Mouse (Mus musculus) gastrocnemius, postnatal 36 days (tissue): ENCODE data around the gene Ndufa5. TPM values are rescaled to one million over a fixed set of nuclear protein-coding genes. Genes with fewer than 3 reads are reported as not detected.

ENCODE experiments used
- DNase-seq, 2 experiments: peaks; one replicate each; pipeline ENCODE4 v3.0.0; 2022
- intact Hi-C: fragments of 180-260 bp; cut with DNase I; formaldehyde crosslinking; loops from one replicate; pipeline ENCODE4 v1.15.1; 2025
- long read RNA-seq, 2 experiments: library from polyadenylated mRNA; stranded (forward); transcript quantifications; one replicate each; pipeline ENCODE4 v2.0.0; 2021
- total RNA-seq, 2 experiments: library from RNA; stranded (reverse); gene quantifications; 2 replicates each; pipeline ENCODE4 v1.2.3; 2021

The Ndufa5 gene
- 100 to 1,000 TPM; 587 to 626 TPM for total RNA-seq
- long read RNA-seq, experiment 1, transcript Ndufa5-202 (4 exons, 315 nt), result minor isoform, 188 of 1,977 reads
- long read RNA-seq, experiment 1, transcript Ndufa5-201 (5 exons, 875 nt), result major isoform, 1,376 of 1,977 reads
- long read RNA-seq, experiment 1, partial matches to known transcripts, result 375 of 1,977 reads
- long read RNA-seq, experiment 1, other reads (novel, unspliced or antisense), result 32 of 1,977 reads
- long read RNA-seq, experiment 2, transcript Ndufa5-202 (4 exons, 315 nt), result minor isoform, 149 of 2,429 reads
- long read RNA-seq, experiment 2, transcript Ndufa5-204 (5 exons, 453 nt), result minor isoform, 12 of 2,429 reads
- long read RNA-seq, experiment 2, transcript Ndufa5-201 (5 exons, 875 nt), result major isoform, 1,600 of 2,429 reads
- long read RNA-seq, experiment 2, partial matches to known transcripts, result 633 of 2,429 reads
- long read RNA-seq, experiment 2, other reads (novel, unspliced or antisense), result 34 of 2,429 reads

DNA sequence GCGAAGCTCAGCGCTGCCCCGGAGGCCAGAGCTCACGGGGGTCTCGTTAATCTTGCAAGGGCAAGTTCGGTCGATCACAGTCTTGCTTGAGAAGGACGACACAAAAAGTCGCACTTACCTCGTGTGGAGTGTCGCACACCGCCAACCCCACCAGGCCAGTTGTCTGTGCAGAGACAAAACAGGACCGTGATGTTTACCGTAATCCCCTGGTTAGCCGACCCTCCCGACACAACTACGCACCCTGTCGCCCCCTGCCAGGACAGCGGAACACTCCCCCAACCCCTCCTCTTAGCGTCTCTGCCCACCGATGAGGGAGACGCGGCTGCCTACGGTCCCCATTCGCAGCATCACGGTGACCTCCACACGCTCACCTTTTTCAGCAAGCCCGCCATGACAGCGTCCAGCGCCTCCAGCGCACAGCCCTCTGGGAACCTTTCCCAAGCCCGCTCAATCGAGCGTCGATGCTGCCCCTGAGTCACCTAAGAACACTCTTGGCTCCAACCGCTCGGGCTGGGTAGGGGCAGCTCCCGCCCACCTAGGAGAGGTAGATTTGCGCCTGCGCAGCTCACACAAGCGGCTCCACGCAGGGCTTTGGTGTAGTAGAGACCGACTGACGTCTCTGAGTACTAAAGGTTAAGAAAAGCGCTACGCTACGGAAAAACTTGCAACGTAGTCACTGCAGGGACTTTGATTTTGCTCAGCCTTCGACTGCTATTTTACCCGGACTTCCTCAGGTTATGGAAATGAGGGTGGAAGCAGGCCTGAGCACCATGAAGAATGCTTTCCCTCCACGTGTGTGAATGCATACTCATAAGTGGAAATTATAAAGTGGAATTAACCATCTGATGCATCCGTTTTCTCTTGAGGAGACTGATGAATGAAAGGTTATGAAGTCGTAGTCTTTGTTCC, at the start of gene Ndufa5:
Gene Ndufa5, minus strand, starts transcription at position 859 of the 909 bp plus-strand sequence.
- intact Hi-C loops, result loop anchor here (2.0 kb wide), 1 partner anchor 101 kb away; no protein-coding TSS in a partner anchor
- peak; percentile 77 to 87 for DNase-seq

DNA sequence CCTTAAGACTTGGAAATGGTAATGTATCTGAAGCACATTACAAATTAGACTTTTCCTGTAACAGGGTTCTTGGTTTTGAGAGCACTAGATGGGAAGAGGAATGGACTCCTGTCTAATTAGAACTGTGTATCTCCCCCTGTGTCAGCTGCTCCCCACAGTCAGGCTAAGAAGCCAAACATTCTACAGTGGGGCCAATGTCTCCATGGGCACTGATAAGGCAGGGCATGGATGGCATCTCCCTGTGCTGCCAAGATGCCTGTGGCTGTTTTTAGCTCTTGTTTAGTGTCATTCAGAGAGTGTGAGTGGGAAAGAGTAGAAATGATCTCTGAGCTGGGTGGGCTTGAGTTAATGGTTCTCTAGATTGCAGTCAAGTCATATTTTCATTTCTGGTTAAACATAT, 45.5 kb upstream of the Ndufa5 start:
- DNase-seq, result no peak
- intact Hi-C loops, result no loop called here

DNA sequence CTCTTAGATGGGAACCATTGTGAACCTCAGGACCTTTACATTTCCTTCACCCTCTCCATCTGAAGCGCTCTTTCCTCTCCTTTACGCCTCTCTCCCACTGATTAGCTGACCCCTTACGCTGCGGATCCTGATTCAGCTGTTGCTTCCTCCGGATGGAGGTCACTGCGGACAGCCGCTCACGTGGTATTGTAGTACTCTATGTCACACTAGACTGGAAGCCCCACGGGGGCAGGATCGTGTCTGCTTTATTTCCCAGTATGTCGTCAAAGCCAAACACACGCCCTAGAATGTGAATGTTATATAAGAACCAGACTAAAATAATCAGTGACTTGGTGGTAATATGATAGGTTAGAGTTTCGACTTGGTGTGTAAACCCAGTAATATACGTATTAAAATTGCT, 44.6 kb upstream of the Ndufa5 start:
- no peak for DNase-seq
- intact Hi-C loops, result no loop called here

DNA sequence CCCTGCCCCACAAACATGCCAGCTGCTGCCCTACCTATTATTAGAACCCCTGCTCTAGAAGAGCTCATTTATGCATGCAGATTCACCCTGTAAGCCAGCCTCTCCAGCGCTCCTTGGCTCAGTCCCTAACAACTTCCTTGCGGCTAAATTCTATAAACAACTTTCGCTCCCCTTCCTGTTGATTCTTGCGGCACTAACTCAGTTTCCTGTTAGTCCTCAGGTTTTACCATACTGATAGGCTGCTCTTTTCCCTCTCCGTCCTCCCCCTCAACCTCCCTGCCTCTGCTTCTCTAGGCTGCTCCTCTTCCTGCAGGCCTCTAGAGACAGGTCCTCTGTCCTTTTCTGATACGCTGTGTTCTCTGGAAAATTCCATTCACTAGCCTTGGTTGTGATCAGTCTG, 43.3 kb upstream of the Ndufa5 start:
- intact Hi-C loops, result no loop called here
- no peak for DNase-seq

DNA sequence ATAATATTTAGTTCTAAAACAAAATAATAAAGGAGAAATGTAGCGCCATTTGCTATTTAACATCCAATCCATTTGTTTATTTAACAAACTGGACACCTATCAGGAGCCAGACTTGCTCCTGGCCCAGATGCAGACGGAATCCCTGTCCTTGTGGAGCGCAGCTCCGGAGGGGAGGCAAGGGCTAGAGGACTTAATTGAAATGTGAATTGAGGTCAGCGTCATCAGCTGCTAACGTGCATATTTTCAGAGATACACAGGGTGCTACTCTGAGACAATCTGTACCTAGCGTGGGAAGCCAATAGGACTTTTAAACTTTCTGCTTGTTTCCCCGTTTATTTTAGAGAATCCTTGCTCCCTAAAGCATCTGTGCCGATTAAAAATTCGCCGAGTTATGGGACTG, 42.5 kb upstream of the Ndufa5 start:
- intact Hi-C loops, result no loop called here

DNA sequence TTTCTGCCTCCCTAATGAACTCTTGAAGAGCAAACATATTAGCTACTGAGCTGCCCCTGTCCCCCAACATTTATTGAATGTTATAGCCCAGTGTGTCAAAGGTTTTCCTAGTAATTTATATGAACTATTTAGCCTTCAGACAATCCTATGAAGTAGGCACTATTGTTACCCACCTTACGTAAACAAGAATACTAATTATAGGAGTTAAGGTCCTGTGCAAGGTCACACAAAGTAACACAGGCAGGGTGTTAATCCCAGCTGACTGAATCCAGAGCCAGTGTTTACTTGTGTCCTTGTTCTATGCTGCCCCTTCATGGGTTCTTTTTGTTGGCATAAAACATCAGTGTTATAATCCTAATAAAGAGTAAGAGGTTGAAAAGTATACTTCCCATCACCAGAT, 41.9 kb upstream of the Ndufa5 start:
- intact Hi-C loops, result loop anchor here (5.0 kb wide), 1 partner anchor 58 kb away; no protein-coding TSS in a partner anchor

More for the DNA sequence above, 42.5 kb upstream of the Ndufa5 start:
- no peak for DNase-seq

DNA sequence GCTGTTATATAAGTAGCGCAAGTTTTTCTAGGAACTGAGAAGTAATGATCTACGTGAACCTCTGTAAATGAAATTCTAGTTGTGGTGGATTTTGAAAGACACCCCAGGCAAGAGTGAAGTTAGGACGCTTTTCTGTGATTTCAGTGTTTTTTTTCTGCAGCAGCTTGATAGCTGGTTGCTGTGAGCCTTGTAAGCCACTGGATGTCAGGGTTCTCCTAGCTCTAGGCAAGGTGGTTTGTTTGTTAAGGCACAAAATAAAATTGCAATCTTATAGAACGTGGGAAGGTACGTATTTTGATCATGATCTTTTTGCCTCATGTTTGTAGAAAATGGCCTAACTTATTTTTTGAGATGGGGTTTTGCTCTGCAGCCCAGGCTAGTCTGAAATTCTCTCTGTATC, 41.1 kb upstream of the Ndufa5 start:
- no peak for DNase-seq
- intact Hi-C loops, result loop anchor here (5.0 kb wide), 1 partner anchor 58 kb away; no protein-coding TSS in a partner anchor

More for the DNA sequence above, 41.9 kb upstream of the Ndufa5 start:
- no peak for DNase-seq

DNA sequence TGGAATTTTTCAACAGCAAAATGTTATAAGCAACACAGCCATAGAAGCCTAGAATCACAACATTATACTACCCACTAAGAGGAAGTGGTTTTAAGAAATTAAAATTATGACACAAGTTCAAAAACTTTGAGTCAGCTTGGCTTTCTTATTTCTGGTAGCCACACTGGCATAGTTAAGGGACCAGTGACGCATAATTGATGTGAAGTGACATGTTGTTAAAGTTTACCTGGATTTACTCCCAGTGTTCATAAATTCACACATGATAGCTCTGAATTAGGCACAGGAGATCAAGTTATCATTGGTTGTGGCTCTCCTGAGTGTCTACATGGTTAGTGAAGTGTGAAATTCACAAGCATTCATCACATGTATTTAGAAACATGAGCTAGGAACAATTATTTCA, 37.1 kb upstream of the Ndufa5 start:
- DNase-seq, result no peak
- intact Hi-C loops, result loop anchor here (5.0 kb wide), 2 partner anchors 37 to 62 kb away; no protein-coding TSS in a partner anchor

DNA sequence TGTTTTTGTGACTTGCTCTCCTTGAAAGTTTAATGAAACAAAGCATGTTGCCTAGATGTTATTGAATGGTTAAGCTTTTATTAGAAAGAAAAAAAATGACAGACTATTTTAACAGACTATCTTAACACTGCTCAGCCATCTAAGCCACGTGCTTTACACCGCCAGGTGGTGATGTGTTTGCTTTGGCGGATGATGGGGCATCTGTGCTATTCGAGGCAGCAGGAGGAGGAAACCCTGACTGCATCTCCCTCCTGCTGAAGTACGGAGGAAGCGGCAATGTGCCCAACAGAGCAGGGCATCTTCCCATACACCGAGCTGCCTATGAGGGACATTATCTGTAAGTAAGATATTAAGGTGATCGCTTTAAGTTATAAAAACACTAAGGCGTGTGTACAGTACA, 36.3 kb upstream of the Ndufa5 start:
- no peak for DNase-seq
- intact Hi-C loops, result loop anchor here (5.0 kb wide), 1 partner anchor 38 kb away; no protein-coding TSS in a partner anchor

DNA sequence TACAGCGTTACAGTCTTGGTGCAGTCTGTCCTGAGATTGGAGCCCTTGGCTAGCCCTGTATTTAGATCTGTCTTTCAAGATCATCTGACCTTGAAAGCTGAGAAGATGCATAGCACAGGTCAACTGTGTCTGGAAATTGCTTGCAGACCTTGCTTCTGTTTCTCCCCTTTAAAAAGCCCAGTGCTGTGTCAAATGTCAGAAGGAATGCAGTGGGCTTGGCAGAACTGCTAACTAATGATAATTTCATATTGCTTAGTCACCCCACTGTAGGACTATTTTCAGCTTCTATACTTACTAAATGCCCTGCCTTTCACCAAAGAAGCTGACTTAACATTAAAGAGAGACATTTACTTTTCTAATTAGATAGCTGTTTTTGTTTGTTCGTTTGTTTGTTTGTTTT, 27.7 kb upstream of the Ndufa5 start:
- no peak for DNase-seq
- intact Hi-C loops, result no loop called here

DNA sequence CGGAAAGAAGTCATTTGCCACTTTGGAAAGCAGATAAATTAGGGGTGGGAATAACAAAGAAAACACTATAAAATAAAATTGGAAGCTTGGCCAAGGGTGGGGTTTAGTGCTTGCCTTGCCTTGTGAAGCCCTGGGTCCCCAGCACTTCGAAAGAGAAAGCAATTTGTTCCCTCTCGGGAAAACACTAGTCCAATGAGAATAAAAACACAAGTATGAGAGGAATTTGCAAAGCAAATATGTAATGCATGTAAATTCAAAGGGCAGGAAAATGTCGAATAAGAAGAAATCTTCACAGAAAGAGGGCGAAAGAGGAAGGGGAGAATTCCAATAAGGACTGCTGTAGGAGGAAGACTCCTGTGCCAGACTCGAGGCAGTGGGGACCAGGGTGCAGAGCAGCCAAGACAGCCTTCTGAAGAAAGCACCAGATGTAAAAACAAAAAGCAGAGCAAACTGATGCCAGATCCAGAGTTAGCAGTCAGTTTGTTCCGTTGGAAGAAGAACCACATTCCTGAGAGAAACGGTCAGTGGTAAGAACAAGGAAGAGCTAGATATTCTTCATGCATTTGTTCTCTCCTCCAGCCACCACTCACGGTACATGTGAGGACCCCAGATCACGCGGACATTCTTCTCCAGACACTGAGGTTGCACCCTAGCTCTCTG, 26.7 kb upstream of the Ndufa5 start:
- intact Hi-C loops, result no loop called here
- no peak for DNase-seq

DNA sequence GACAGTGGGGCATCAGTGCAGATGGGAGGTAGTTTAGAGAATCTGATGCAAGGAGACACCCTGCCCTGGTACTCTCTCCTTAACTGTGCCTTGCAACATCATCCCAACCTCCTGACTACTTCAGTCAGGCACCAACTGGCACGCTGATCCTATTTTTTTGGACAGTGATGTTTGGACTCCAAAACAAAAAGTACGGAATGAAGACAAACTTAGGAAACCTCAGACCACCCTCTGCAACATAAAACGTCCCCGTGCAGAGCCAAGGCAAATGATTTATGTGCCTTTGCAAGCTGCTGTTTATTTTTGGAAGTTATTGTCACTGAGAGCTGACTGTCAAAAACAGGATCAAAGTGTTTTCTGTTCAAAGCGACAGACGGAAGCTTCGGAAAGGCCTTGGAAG, 24.2 kb upstream of the Ndufa5 start:
- no peak for DNase-seq
- intact Hi-C loops, result no loop called here

DNA sequence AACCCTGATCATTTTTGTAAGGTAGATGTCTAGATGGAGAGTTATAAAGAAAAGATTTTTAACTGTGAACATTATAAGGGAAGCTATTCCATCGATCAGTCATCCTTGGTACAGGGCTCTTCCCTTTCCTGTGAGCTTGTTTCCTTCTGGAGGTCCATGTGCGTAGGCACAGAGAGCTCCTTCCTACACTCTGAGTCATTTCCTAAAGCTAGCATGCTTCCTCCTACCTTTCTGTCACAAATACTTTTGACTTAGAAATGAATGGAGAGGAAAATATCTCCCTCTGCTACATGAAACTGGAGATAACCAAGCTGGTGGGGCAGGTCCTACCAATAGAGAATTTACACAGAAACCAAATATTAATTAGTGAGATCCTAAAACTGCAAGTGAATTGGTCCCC, 22.0 kb upstream of the Ndufa5 start:
- no peak for DNase-seq
- intact Hi-C loops, result no loop called here

DNA sequence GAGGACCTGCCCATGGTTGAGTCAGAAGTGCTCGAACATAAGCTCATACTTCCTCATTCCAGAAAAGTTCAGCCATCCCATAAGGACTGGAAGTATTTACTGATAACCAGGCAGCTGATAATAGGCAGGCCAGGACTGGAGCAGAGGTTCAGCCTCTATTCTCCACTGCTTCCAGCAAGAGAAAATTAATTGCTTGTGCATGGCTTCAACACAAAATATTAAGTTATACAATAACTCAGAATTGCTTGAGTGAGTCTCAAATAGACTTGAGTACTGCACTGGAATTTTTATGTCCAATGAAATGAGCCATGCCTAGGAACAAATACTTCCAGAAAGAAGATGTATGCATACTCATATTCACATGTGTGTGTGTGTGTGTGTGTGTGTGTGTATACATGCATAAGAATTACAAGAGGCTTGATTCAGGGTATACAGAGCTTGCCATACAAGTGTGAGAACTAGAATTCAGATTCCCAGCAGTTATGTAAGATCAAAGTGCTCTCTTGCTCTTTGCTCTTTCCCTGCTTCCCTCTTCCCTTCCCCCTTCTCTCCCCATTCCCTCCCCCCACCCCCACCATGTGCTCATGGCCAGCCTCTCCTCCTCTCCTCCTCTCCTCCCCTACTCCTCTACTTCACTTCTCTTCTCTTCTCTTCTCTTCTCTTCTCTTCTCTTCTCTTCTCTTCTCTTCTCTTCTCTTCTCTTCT, 19.1 kb upstream of the Ndufa5 start:
- intact Hi-C loops, result no loop called here
- DNase-seq, result no peak

DNA sequence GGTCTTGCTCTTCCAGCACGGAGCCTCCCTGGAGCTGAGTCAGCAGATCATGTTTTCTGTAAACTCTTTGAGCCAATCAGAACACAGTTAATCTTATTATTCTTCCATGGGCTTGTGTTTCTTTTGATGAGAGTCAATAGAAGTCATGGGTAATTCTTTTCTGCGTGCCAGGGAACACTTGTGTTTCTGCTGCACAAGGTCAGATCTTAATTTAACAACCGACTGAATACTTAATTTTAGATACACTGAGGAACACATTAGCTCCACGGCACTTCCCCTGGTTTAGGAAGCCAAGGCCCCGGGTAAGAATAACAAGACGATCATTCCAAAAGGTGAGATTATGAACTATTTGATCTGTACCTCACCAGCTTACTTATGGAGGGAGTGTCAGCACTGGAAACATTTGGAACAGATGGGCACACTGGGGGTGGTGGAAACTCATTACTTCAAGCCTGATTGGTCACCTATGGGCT, 15.3 kb upstream of the Ndufa5 start:
- intact Hi-C loops, result no loop called here
- DNase-seq, result no peak

DNA sequence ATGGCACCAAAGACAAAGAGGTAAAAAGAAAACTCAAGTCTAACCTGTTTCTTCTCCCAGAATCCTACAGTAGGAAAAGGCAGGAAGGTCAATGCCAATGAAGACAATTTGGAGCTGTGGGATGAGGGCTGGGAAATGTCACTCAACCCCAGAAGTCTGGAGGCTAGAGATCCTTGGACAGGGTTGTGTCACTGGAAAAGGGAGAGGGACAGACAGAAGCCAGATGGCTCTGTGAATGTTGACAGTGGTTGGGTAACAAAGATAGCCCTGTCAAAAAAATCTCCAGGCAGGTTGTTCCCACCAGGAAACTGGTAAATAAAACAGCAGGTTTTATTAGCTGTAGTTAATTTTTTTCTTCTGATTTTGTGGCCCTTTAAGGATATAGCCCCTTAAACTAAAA, 14.6 kb upstream of the Ndufa5 start:
- DNase-seq, result no peak
- intact Hi-C loops, result no loop called here

DNA sequence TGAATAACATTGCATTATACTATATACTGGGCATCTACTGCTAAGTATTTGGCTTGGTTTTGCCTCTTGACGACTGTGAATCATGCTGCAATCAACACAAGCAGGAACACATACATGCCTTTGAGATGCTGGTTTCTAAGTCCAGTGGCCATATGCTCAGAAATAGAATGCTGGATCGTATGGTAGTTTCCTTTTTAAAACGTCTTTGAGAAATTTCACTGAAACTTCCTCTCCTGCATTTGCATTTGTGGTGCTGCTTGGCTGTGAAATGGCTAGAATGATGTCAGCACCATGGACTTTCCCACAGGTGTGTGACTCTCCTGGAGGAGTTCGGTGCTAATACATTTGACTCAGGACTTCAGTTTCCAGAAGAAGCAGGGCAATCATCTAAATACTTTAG, 12.3 kb upstream of the Ndufa5 start:
- DNase-seq, result no peak
- intact Hi-C loops, result no loop called here

DNA sequence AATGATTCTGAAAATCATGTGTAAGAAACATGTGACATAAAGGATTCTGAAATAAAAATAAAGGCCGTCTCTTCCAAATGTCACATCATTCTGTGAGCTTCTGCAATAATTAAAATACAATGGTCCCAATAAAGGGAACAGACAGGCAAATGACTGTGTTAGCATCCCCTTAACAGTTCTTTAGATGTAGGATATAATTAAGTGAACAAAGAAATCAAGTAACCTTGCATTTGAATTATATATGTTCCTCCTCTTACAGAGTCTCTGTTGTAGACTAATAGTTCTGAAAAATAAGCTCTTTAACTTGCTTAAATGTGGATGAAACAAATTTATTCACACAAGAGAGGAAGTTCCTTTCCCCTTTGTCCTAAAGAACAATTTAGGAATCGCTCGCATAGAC, 10.6 kb upstream of the Ndufa5 start:
- no peak for DNase-seq
- intact Hi-C loops, result no loop called here

DNA sequence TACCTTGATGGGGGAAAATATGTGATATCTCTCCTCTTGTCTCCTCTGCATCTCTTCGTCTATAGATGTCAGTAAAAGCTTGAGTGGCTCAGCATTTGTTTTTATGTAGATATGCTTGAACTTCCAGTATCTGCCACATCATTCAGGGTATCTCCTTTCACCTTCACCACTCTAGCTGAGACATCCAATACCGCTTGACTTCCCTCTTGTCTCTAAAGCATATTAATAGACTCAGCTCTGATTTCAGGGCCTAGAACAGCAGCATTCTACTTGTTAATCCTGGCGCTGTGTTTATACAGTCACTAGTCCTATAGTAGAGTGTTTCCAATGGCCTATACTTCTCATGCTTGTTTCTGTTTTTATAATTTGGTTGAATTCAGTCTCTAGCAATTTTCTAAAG, 5.0 kb upstream of the Ndufa5 start:
- intact Hi-C loops, result no loop called here
- DNase-seq, result no peak
